Mouse (Mus musculus) small intestine, adult 2 months (tissue): ENCODE measurements at regions not wholly inside any gene's neighbourhood (a gene's known extent, or its start where the extent isn't known, plus 50 kb on each side); places are given as distances from the start of the nearest gene placed in this dataset.

ENCODE experiments used
- CTCF ChIP-seq: fragments of 200-500 bp; IDR thresholded peaks from 2 replicates; pipeline ENCODE4 v1.5.1; 2012; ENCODE audit warnings: low read depth, mild to moderate bottlenecking, control low read depth, inconsistent platforms, low read length, moderate library complexity, mixed read lengths; ENCODE audit not compliant: insufficient replicate concordance, insufficient read length; ENCODE audit errors: extremely low read depth
- POLR2A ChIP-seq: fragments of 200-500 bp; IDR thresholded peaks from 2 replicates; pipeline ENCODE4 v1.6.1; 2012; ENCODE audit warnings: low read depth, mild to moderate bottlenecking, control low read depth, inconsistent platforms, low read length, moderate library complexity

GRCm38 (mm10) chr2:167783374-167783773, 93.8 kb upstream of the Tmem189 start:
- TF ChIP-seq POLR2A: no peak
- no peak for TF ChIP-seq CTCF
